Mouse (Mus musculus): ENCODE results near the gene Ccne1.
"Not testable (repeated sequence)": the region's sequence is repeated elsewhere in the genome, so short reads cannot be mapped to it uniquely, and the experiment has no call there.

Ccne1 gene

GRCm38 (mm10) chr7:38107371-38108259, at the start of gene Ccne1:
Gene Ccne1, minus strand, starts transcription at chr7:38107534.
- DNase-seq (ENCODE audit: low spot score) = peak; percentile 98

GRCm38 (mm10) chr7:38155829-38156228, 48.5 kb upstream of the Ccne1 start:
- no peak for DNase-seq (ENCODE audit: low spot score)

- no peak for DNase-seq (ENCODE audit: low spot score)
These were observed 45.2 kb upstream of the Ccne1 start for GRCm38 (mm10) chr7:38152571-38152970.

GRCm38 (mm10) chr7:38151706-38152312, 44.5 kb upstream of the Ccne1 start:
- DNase-seq (ENCODE audit: low spot score) = no peak

GRCm38 (mm10) chr7:38147477-38147876, 40.1 kb upstream of the Ccne1 start:
- no peak for DNase-seq (ENCODE audit: low spot score)

- DNase-seq (ENCODE audit: low spot score) = peak; percentile 66
These were observed 34.6 kb upstream of the Ccne1 start for GRCm38 (mm10) chr7:38141747-38142545.

- no peak for DNase-seq (ENCODE audit: low spot score)
These were observed 33.0 kb upstream of the Ccne1 start for GRCm38 (mm10) chr7:38140324-38140723.

GRCm38 (mm10) chr7:38134471-38134870, 27.1 kb upstream of the Ccne1 start:
- no peak for DNase-seq (ENCODE audit: low spot score)

GRCm38 (mm10) chr7:38131186-38131585, 23.9 kb upstream of the Ccne1 start:
- DNase-seq (ENCODE audit: low spot score) = peak; percentile 50

GRCm38 (mm10) chr7:38129986-38130729, 22.8 kb upstream of the Ccne1 start:
- peak; percentile 19 for DNase-seq (ENCODE audit: low spot score)

- DNase-seq (ENCODE audit: low spot score) = no peak
These were observed 22.2 kb upstream of the Ccne1 start for GRCm38 (mm10) chr7:38129491-38129890.

- not testable (repeated sequence) for DNase-seq (ENCODE audit: low spot score)
These were observed 20.9 kb upstream of the Ccne1 start for GRCm38 (mm10) chr7:38128256-38128655.

GRCm38 (mm10) chr7:38125565-38126159, 18.3 kb upstream of the Ccne1 start:
- DNase-seq (ENCODE audit: low spot score) = no peak

- not testable (repeated sequence) for DNase-seq (ENCODE audit: low spot score)
These were observed 16.8 kb upstream of the Ccne1 start for GRCm38 (mm10) chr7:38124164-38124563.

- no peak for DNase-seq (ENCODE audit: low spot score)
These were observed 11.3 kb upstream of the Ccne1 start for GRCm38 (mm10) chr7:38118594-38118993.

GRCm38 (mm10) chr7:38112451-38112850, 5.1 kb upstream of the Ccne1 start:
- no peak for DNase-seq (ENCODE audit: low spot score)

- DNase-seq (ENCODE audit: low spot score) = peak; percentile 81
These were observed 4.7 kb upstream of the Ccne1 start for GRCm38 (mm10) chr7:38111996-38112395.

- DNase-seq (ENCODE audit: low spot score) = peak; percentile 68
These were observed 912 bp upstream of the Ccne1 start for GRCm38 (mm10) chr7:38108260-38108632.

- DNase-seq (ENCODE audit: low spot score) = peak; percentile 32
These were observed 523 bp downstream of the Ccne1 start for GRCm38 (mm10) chr7:38106711-38107311.

- DNase-seq (ENCODE audit: low spot score) = no peak
These were observed 2.0 kb downstream of the Ccne1 start for GRCm38 (mm10) chr7:38105379-38105778.

- DNase-seq (ENCODE audit: low spot score) = no peak
These were observed 3.2 kb downstream of the Ccne1 start for GRCm38 (mm10) chr7:38104097-38104496.
